Mouse (Mus musculus) MEL (cell line): ENCODE results near the gene Tmem30c. TPM values are rescaled to one million over a fixed set of nuclear protein-coding genes. Genes with fewer than 3 reads are reported as not detected.
"Not testable (repeated sequence)": the region's sequence is repeated elsewhere in the genome, so short reads cannot be mapped to it uniquely, and the experiment has no call there.

Experiments
- DNase-seq: peaks from one replicate; pipeline ENCODE4 v3.0.0; 2011; ENCODE audit warnings: low read depth, low spot score
- H3K27ac ChIP-seq: 2 replicates; pipeline ENCODE4 v1.5.1; 2012; ENCODE audit warnings: low read depth, mild to moderate bottlenecking, control low read depth, low read length, moderate library complexity; ENCODE audit not compliant: control insufficient read depth
- H3K27me3 ChIP-seq, 2 experiments: fragments of 150-350 bp in 1 of 2; sonication (generic) in 1 of 2; 2 replicates each; pipeline ENCODE4 v1.6.1; 2012; ENCODE audit warnings: low read length in 2 of 2, mild to moderate bottlenecking in 2 of 2, improper control_type of control experiment in 1 of 2, moderate library complexity in 1 of 2; ENCODE audit not compliant: insufficient read depth in 2 of 2, control insufficient read depth in 1 of 2
- H3K36me3 ChIP-seq, 2 experiments: 2 replicates each; pipeline ENCODE4 v1.6.1; 2012 to 2014; ENCODE audit warnings: low read length in 2 of 2, improper control_type of control experiment in 1 of 2, inconsistent platforms in 1 of 2, mild to moderate bottlenecking in 1 of 2; ENCODE audit not compliant: insufficient read depth in 2 of 2, control insufficient read depth in 1 of 2
- H3K4me1 ChIP-seq, 2 experiments: fragments of 150-350 bp in 1 of 2; sonication (generic) in 1 of 2; 2 replicates each; pipeline ENCODE4 v1.6.1; 2012; ENCODE audit warnings: low read length in 2 of 2, improper control_type of control experiment in 1 of 2, mild to moderate bottlenecking in 1 of 2; ENCODE audit not compliant: insufficient read depth in 2 of 2, control insufficient read depth in 1 of 2
- H3K4me3 ChIP-seq, 2 experiments: fragments of 150-350 bp in 1 of 2; sonication (generic) in 1 of 2; 2 replicates each; pipeline ENCODE4 v1.5.1; 2012; ENCODE audit warnings: low read depth in 2 of 2, low read length in 2 of 2, mild to moderate bottlenecking in 2 of 2, moderate library complexity in 2 of 2, control low read depth in 1 of 2, improper control_type of control experiment in 1 of 2; ENCODE audit not compliant: control insufficient read depth in 1 of 2, insufficient read depth in 1 of 2
- H3K79me2 ChIP-seq: 2 replicates; pipeline ENCODE4 v1.6.1; 2012; ENCODE audit warnings: mild to moderate bottlenecking, low read length, moderate library complexity; ENCODE audit not compliant: control insufficient read depth, poor library complexity, insufficient read depth
- H3K9ac ChIP-seq: 2 replicates; pipeline ENCODE4 v1.6.1; 2012; ENCODE audit warnings: low read depth, mild to moderate bottlenecking, control low read depth, low read length, moderate library complexity; ENCODE audit not compliant: control insufficient read depth, poor library complexity, severe bottlenecking
- H3K9me3 ChIP-seq: fragments of 150-350 bp; sonication (generic); replicated peaks from 2 replicates; pipeline ENCODE4 v1.6.1; 2012; ENCODE audit warnings: mild to moderate bottlenecking, low read length, improper control_type of control experiment, moderate library complexity; ENCODE audit not compliant: insufficient read depth
- BHLHE40 ChIP-seq: IDR thresholded peaks from 2 replicates; pipeline ENCODE4 v1.6.1; 2012; ENCODE audit warnings: low read depth, mild to moderate bottlenecking, inconsistent platforms, low read length, improper control_type of control experiment, borderline replicate concordance
- ELF1 ChIP-seq: IDR thresholded peaks from 2 replicates; pipeline ENCODE4 v1.6.1; 2014; ENCODE audit warnings: low read depth, mild to moderate bottlenecking, inconsistent platforms, low read length, improper control_type of control experiment, moderate library complexity
- TBP ChIP-seq: IDR thresholded peaks from 2 replicates; pipeline ENCODE4 v1.8.0; 2011; ENCODE audit warnings: low read depth, low read length, improper control_type of control experiment
- USF1 ChIP-seq: IDR thresholded peaks from 2 replicates; pipeline ENCODE4 v1.6.1; 2014; ENCODE audit warnings: low read depth, mild to moderate bottlenecking, inconsistent platforms, low read length, improper control_type of control experiment, moderate library complexity
- USF2 ChIP-seq, 2 experiments: IDR thresholded peaks; 2 replicates each; pipeline ENCODE4 v1.6.1; 2011 to 2012; ENCODE audit warnings: improper control_type of control experiment in 2 of 2, low read length in 2 of 2, borderline replicate concordance in 1 of 2, inconsistent platforms in 1 of 2, low read depth in 1 of 2, mild to moderate bottlenecking in 1 of 2; ENCODE audit not compliant: insufficient read depth in 1 of 2
- polyA plus RNA-seq, 2 experiments: library from polyadenylated mRNA; stranded (reverse) in 1 of 2; unstranded in 1 of 2; fragments of >175 nt in 1 of 2; fragments of >200 nt in 1 of 2; gene quantifications; 2 replicates each; pipeline versions ENCODE4 v1.2.1 to v1.2.4; 2012; ENCODE audit warnings: low replicate concordance in 2 of 2, low read depth in 1 of 2; ENCODE audit not compliant: insufficient read length in 2 of 2, insufficient read depth in 1 of 2, missing spikeins in 1 of 2
- total RNA-seq: library from RNA; depleted of rRNA; stranded (reverse); fragments of 300-350 nt; gene quantifications from 2 replicates; pipeline ENCODE4 v1.2.3, GENCODE M21; 2012

Tmem30c gene
- total and polyA plus RNA-seq, 3 experiments: 0.04 to 0.38 TPM; not detected in 1

DNA sequence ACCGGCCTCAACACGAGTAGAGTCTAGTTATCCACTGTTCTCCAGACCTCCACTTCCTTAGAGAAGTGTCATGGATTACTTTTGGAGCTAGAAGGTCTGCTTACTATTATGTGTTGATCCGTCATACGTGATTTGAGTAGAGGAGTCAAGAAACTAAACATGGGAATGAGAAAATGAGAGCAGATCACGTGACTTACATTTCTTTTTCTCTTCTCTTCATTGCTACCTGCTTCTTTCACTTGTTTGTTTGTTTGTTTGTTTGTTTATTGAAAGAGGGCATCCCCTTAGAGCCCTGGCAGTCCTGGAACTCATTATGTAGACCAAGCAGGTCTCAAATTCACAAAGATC is 49.8 kb downstream of the Tmem30c start:
- H3K27me3 ChIP-seq: peaks cover 0 to 2% of the 10 kb centered on the region in 2 experiments; a peak in 2 of 4 replicates
- no peak overlapping the region for H3K27ac ChIP-seq
- no peak overlapping the region for H3K4me3 ChIP-seq
- H3K36me3 ChIP-seq: peaks cover 0 to 4% of the 10 kb centered on the region in 2 experiments; a peak in 2 of 4 replicates
- peaks cover 4 to 13% of the 10 kb centered on the region in 2 experiments for H3K4me1 ChIP-seq
- H3K9me3 ChIP-seq: no peaks in the 10 kb centered on the region
- DNase-seq: no peak
- TF ChIP-seq USF2 (IDR thresholded peaks at IDR 0.05; ENCODE audit: borderline replicate concordance in 1 of 2, insufficient read depth in 1 of 2, low read depth in 1 of 2, low read length in 2 of 2) (0 out of 4 replicates have a peak, but pooled peaks of 1 of the 2 experiments have one; percentile 21), USF1 (peak; percentile 69), BHLHE40 (peak; percentile 14; the same call in 1 of the 2 replicates), ELF1 (no peak)
- TF ChIP-seq, all 39 proteins: peak for 3
- H3K79me2 ChIP-seq: no peaks in the 10 kb centered on the region
- no peak overlapping the region for H3K9ac ChIP-seq

DNA sequence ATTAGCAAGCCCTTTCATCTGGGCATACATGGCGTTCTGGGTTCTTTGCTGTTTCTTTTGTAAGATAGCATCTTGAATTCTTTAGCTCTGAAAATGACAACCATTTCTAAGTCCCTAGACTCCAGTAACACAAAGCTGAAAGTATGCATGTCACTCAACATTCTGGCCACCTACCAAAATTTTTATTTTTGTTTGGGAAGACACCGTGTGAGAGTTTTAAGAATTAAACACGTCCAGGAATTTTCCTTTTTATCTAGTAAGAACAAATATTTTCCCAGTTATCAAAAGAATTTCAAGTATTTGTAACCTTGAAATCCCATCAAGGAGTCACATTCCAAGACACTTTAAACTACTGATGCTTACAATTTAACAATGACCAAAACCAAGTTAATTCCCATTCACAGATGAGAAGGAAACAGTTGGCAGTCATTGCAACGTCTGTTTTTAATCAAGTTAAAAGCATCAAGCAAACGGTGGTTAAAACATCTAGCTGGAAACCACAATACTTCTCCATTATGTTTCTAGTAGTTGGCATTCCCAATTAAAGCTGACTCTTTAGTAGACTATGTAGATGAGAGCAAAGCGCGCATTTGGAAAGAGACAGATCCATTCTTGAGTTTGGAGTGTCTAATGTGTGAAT is 56.7 kb downstream of the Tmem30c start:
- H3K9ac ChIP-seq: no peak overlapping the region
- no peak for TF ChIP-seq USF2 (IDR thresholded peaks at IDR 0.05; ENCODE audit: borderline replicate concordance in 1 of 2, insufficient read depth in 1 of 2, low read depth in 1 of 2, low read length in 2 of 2)
- TF ChIP-seq, all 39 proteins: peak for 0
- DNase-seq: no peak
- H3K36me3 ChIP-seq: no peaks in the 10 kb centered on the region
- peaks cover 0 to 2% of the 10 kb centered on the region in 2 experiments; a peak in 1 of 4 replicates for H3K27me3 ChIP-seq
- peaks cover 2% of the 10 kb centered on the region; the same call in 1 of the 2 replicates for H3K79me2 ChIP-seq
- no peaks in the 10 kb centered on the region for H3K9me3 ChIP-seq
- H3K27ac ChIP-seq: no peak overlapping the region
- H3K4me3 ChIP-seq: no peak overlapping the region
- no peaks in the 10 kb centered on the region for H3K4me1 ChIP-seq

DNA sequence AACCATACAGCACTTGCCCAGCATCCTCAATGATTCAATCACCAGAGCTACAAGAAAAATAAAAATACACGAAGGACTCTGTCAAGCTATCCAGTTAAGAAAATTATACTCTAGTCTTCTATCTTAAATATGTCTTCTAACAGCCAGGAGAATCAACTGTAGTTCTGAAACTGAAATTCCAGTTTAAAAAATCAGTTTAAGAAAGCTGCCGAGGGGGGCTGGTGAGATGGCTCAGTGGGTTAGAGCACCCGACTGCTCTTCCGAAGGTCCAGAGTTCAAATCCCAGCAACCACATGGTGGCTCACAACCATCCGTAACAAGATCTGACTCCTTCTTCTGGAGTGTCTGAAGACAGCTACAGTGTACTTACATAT is 60.7 kb downstream of the Tmem30c start:
- not testable (repeated sequence) for H3K27ac ChIP-seq, H3K9me3 ChIP-seq, H3K4me1 ChIP-seq, H3K36me3 ChIP-seq, H3K27me3 ChIP-seq, DNase-seq
- H3K4me3 ChIP-seq: peak overlapping the region; percentile 45 to 91
- peak overlapping the region; percentile 10; the same call in 1 of the 2 replicates for H3K9ac ChIP-seq
- H3K79me2 ChIP-seq: peaks cover 19% of the 10 kb centered on the region
- TF ChIP-seq TBP: peak; percentile 65
